Mouse (Mus musculus) liver, postnatal 0 days (tissue): ENCODE data around the gene St6galnac3.

Experiments used
- CTCF ChIP-seq: sonication (generic); IDR thresholded peaks from 2 replicates; pipeline ENCODE4 v1.5.1; 2016; ENCODE audit warnings: antibody characterized with exemption, low read depth
- EP300 ChIP-seq: IDR thresholded peaks from 2 replicates; pipeline ENCODE4 v1.6.1; 2016; ENCODE audit warnings: antibody characterized with exemption, low read depth, mild to moderate bottlenecking

DNA sequence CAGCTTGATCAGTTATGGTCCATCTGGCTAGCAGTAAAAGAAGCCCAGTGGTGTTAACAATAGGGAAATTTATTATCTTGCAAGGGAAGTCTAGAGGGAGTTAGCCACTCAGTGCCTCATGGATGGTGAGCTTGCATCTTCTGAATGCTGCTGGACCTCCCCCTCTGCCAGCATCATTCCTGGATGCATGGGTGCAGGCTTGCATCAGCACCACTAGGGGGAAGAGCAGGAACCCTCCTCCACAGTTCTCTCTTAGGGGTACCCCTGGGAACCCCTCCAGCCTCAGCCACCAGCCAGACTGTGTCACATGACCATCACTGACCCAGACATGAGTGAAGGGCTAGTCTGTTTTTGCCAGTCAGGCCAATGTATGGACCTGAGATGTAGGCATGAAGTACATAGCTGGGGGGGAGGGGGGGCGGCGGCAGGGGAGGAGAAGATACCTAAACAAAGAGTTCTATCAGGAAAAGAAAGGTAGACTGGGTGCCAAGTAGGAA, 31.6 kb upstream of the St6galnac3 start:
- peak; percentile 42 for TF ChIP-seq CTCF
- no peak for TF ChIP-seq EP300
